Mouse (Mus musculus) kidney, adult 9 months (tissue): ENCODE measurements around the gene Slc35f4.
A peak's percentile ranks its signal among the peaks of the same experiment; 100 is the strongest.

ENCODE experiments used
- DNase-seq: peaks from one replicate; pipeline ENCODE4 v3.0.0; 2022

Slc35f4 gene

GRCm38 (mm10) chr14:49277642-49278041 lies 248.2 kb downstream of the Slc35f4 start:
- DNase-seq = peak; percentile 5

GRCm38 (mm10) chr14:49275376-49275775 lies 250.5 kb downstream of the Slc35f4 start:
- no peak for DNase-seq

- no peak for DNase-seq
These were observed 260.4 kb downstream of the Slc35f4 start for GRCm38 (mm10) chr14:49265286-49266002.
